Mouse (Mus musculus): ENCODE results near the gene Dlg5. TPM values are rescaled to one million over a fixed set of nuclear protein-coding genes. Genes with fewer than 3 reads are reported as not detected.

Dlg5 gene
- polyA plus RNA-seq (2012; rRNA removed) = 70.6 and 89.3 TPM in 2 replicates

DNA sequence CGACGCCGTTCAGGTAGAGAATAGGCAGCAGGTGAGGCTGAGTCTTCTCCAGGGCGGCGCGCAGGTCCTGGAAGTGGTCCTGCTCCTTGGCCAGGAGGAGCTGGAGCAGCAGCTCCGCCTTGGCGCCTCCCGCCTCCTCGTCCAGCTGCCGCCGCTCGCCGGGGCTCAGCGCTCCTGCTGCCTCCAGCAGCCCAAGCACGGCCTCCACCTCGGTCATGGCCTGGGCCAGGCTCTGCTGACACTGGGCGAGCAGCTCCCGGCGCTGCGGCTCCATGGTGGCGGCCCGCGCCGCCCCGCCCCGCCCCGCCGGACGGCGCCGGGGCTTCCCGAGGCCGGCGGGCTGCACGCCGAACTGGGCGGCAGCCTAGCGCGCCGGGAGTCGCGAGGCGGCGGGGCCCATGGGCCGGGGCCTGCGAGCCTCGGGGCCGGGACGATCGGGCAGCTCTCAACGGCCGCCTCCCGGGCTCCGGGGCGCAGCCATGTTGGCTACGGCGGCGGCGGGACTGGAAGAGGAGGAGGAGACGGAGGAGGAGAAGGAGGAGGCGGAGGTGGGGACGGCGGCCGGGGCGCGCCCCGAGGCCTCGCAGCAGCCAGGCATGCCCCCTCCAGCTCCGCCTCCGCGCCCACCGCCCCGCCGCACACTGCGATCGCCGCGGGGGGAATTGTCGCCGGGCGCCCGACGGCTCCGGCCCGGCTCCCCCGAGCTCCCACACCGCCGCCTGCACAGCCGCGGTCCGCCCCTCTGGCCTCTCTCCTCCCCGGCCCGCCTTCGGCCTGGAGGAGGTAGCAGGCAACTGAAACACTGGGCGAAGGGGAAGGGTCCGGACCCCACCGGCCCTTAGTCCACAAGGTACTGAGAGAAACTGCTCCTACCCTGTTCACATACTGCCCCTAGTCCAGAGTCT lies at the start of gene Dlg5:
Gene Dlg5, minus strand, starts transcription at position 744 of the 905 bp plus-strand sequence.
- DNase-seq (ENCODE audit: low read depth) = peak; percentile 73
- TF ChIP-seq CTCF (IDR thresholded peaks at IDR 0.05; ENCODE audit: borderline replicate concordance, extremely low read depth, insufficient read depth, insufficient read length) (no peak), POLR2A (IDR thresholded peaks at IDR 0.05; ENCODE audit: borderline replicate concordance, extremely low read depth, insufficient read depth, insufficient read length, poor library complexity, severe bottlenecking) (peak; percentile 40; the same call in 1 of the 2 replicates)

DNA sequence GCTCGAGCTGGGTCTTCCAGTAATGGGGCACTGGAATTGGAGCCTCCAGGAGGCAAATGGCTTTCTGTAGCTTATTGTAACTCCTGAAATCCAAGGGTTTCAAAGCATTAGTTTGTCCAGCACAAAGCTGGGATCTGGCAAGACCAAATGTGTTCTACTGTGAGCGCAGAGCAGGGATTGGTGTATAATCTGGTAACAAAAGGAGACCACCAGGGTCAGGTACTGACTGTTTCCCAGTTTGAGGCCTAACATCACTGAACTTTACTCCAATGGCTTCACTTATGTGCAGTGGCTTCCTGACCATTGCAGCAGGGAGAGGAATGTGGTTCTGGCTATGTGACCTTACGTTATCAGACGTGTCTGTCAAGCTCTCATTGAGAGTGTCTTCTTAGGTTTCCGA lies 47.9 kb upstream of the Dlg5 start:
- TF ChIP-seq CTCF (IDR thresholded peaks at IDR 0.05; ENCODE audit: borderline replicate concordance, extremely low read depth, insufficient read depth, insufficient read length) (no peak), POLR2A (IDR thresholded peaks at IDR 0.05; ENCODE audit: borderline replicate concordance, extremely low read depth, insufficient read depth, insufficient read length, poor library complexity, severe bottlenecking) (no peak)

DNA sequence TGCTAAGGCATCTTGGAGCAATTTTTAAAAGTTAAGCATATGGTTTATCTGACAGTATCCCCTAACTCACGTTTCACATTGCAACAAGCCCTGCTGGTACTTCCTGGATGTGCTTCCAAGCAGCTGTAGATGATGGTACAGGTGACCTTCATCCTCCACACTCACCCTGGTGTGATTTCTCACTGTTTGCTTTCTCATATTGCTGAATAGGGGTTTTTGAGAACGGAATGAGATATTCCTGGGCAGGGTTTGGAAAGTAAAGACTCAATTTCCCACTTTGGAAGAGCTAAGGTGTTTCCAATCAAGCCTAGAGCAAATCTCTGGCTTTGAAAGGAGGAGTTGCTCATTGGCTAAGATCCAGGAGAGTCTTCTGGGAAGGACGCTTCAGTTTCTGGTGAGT lies 47.2 kb upstream of the Dlg5 start, which contains the start of gene E330034G19Rik:
Gene E330034G19Rik, plus strand, starts transcription at position 301 of the 400 bp plus-strand sequence.
- TF ChIP-seq CTCF (IDR thresholded peaks at IDR 0.05; ENCODE audit: borderline replicate concordance, extremely low read depth, insufficient read depth, insufficient read length) (no peak), POLR2A (IDR thresholded peaks at IDR 0.05; ENCODE audit: borderline replicate concordance, extremely low read depth, insufficient read depth, insufficient read length, poor library complexity, severe bottlenecking) (no peak)
- no peak for DNase-seq (ENCODE audit: low read depth)

More for the DNA sequence above, 47.9 kb upstream of the Dlg5 start:
- no peak for DNase-seq (ENCODE audit: low read depth)

DNA sequence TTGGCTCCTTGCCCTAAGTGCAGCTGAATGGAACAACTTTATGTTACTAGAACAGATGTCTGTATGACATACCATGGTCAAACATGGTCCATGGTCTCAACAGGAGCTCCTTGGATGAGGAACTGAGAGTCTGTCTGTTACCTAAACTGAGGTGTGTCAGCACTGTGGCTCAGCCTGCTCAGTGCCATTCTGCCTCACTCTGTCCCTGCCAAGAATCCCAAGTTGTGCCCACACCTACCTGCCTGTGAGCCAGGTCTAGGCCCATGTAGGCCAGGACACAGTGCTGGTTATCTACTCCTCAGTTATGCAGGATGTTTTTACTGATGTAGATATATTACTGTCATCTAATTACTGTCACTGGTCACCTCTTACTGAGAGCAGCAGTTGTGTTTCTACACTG lies 45.0 kb upstream of the Dlg5 start:
- TF ChIP-seq CTCF (IDR thresholded peaks at IDR 0.05; ENCODE audit: borderline replicate concordance, extremely low read depth, insufficient read depth, insufficient read length) (no peak), POLR2A (IDR thresholded peaks at IDR 0.05; ENCODE audit: borderline replicate concordance, extremely low read depth, insufficient read depth, insufficient read length, poor library complexity, severe bottlenecking) (no peak)
- DNase-seq (ENCODE audit: low read depth) = no peak

DNA sequence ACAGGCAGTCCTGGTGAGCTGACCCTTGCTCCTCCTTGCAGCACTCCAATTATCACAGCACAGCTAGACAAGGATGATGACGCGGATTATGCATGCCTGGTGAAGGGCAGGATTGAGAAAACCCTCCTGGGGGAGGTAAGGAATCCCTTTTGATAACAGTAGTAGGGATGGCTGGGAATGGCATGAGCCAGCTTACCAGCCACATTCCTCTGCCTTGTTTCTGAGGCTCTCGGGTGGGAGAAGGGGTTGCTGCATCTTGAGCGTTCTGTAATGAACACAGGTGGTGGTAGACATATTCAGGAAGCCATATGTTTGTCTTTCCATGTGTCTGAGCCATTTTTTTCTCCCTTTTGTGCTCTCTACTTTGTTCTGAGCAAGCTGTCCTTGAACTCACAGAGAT lies 40.4 kb upstream of the Dlg5 start:
- DNase-seq (ENCODE audit: low read depth) = no peak
- TF ChIP-seq POLR2A (IDR thresholded peaks at IDR 0.05; ENCODE audit: borderline replicate concordance, extremely low read depth, insufficient read depth, insufficient read length, poor library complexity, severe bottlenecking) (no peak), CTCF (IDR thresholded peaks at IDR 0.05; ENCODE audit: borderline replicate concordance, extremely low read depth, insufficient read depth, insufficient read length) (no peak)

DNA sequence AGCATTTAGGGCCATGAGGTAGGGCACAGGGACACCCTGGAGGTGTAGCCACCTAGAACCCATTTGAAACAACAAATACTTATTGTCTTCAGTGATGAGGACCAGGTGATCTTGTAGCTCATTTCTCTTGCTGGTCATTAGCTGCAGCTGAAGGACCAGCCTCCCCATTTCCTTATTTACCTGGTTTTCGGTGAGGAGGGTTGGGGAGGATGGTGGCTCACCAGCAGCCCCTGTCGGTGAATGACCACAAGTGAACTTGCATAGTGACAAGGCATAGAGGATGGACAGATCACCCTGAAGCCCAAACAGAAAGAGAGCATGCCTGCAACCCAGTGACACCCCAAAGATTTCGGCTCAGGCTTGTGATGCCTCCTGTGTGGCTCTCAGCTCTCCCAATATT lies 36.6 kb upstream of the Dlg5 start:
- no peak for DNase-seq (ENCODE audit: low read depth)
- TF ChIP-seq CTCF (IDR thresholded peaks at IDR 0.05; ENCODE audit: borderline replicate concordance, extremely low read depth, insufficient read depth, insufficient read length) = no peak
- TF ChIP-seq POLR2A (IDR thresholded peaks at IDR 0.05; ENCODE audit: borderline replicate concordance, extremely low read depth, insufficient read depth, insufficient read length, poor library complexity, severe bottlenecking) = no peak

DNA sequence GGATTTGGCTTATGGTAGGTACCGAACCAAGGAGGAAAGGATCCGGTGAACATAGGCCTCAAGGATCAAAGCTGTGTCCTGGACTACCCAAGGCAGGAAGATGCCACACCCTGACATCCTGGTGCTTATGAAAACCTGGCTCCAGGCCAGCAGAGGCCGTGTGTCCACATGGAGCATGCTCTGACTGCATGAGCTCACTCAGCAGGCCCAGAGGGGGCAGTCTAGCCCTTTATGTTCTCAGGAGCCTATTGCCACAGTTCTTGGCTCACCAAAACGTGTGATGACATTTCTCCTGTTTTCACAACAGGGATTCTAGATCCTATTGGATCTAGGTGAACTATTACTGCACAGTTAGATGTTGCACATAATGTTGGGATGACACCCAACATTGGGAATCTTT lies 35.6 kb upstream of the Dlg5 start:
- DNase-seq (ENCODE audit: low read depth) = no peak
- no peak for TF ChIP-seq CTCF (IDR thresholded peaks at IDR 0.05; ENCODE audit: borderline replicate concordance, extremely low read depth, insufficient read depth, insufficient read length)
- no peak for TF ChIP-seq POLR2A (IDR thresholded peaks at IDR 0.05; ENCODE audit: borderline replicate concordance, extremely low read depth, insufficient read depth, insufficient read length, poor library complexity, severe bottlenecking)

DNA sequence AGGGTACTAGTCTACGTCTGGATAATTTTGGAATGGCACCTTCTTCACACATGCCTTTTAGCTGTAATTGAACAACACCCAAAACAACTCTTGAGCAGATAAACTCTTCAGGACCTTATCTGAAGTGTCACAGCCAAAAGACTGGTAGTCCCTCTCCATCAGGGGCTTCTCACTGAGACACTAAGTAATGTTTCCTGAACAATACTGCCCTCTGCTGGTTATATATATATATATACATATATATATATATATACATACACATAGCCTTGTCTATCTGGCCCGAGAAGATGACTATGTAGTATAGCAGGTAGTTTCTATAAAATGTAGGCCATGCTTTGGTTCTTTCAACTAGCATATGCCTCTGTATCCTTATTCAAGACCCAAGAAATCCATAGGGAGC lies 29.8 kb upstream of the Dlg5 start:
- peak; percentile 61 for DNase-seq (ENCODE audit: low read depth)
- TF ChIP-seq POLR2A (IDR thresholded peaks at IDR 0.05; ENCODE audit: borderline replicate concordance, extremely low read depth, insufficient read depth, insufficient read length, poor library complexity, severe bottlenecking) = no peak
- peak; percentile 18; the same call in 1 of the 2 replicates for TF ChIP-seq CTCF (IDR thresholded peaks at IDR 0.05; ENCODE audit: borderline replicate concordance, extremely low read depth, insufficient read depth, insufficient read length)

DNA sequence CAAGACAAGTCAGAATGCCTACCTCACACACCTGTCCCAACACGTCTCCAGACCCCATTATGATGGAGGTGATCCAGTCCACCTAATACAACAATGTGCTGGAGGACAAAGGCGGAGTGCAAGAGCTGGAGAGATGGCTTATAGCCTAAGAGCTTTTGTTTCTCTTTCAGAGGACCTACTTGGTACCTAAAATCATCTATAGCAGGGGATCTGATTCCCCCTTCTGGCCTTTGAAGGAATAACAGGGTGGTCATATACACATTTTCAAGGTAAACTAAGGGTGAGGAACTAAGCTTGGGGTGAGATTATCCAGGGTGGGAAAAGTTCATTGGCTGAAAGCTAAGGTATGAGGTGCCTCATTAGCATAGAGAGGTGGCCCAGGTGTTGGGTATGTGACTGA lies 27.9 kb upstream of the Dlg5 start:
- no peak for TF ChIP-seq POLR2A (IDR thresholded peaks at IDR 0.05; ENCODE audit: borderline replicate concordance, extremely low read depth, insufficient read depth, insufficient read length, poor library complexity, severe bottlenecking)
- TF ChIP-seq CTCF (IDR thresholded peaks at IDR 0.05; ENCODE audit: borderline replicate concordance, extremely low read depth, insufficient read depth, insufficient read length) = peak; percentile 35; the same call in 1 of the 2 replicates
- peak; percentile 80 for DNase-seq (ENCODE audit: low read depth)

DNA sequence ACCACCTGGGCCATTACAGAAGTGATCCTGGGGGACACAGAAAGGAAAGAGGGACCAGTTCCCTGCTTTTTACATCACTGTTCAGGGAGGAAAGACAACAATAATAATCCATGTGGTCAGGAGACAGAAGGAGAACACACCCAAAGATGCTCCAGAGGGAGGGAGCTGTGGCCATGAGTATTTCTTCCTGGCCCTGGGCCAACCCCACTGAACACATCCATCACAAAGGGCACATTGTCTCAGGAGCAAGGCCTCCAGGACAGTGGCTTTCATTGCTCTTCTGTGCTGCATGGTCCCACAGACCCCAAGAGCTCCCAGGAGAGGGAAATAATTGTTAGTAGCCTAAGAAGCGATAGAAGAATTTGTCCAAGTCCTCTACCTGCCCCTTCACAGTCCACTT lies 23.9 kb upstream of the Dlg5 start:
- no peak for TF ChIP-seq POLR2A (IDR thresholded peaks at IDR 0.05; ENCODE audit: borderline replicate concordance, extremely low read depth, insufficient read depth, insufficient read length, poor library complexity, severe bottlenecking)
- TF ChIP-seq CTCF (IDR thresholded peaks at IDR 0.05; ENCODE audit: borderline replicate concordance, extremely low read depth, insufficient read depth, insufficient read length) = no peak
- DNase-seq (ENCODE audit: low read depth) = no peak

DNA sequence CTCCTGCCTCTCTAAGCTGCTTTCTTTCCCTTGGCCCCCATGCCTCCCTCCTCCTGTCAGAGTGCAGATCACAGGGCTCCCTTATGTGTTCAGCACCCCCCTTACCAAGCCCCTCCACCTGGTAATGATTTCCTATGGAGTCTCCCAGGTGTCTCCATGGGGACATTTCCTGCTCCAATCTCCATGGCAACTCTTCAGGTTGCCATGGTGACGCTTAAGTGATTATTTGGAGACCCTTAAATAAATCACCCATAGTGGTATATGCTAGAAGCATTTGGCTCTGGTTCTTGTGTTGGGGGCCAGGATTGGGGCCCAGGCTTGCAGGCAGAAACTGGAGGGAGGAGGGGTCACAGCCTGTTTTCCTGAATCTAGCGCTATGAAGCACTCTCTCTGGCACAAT lies 17.2 kb upstream of the Dlg5 start:
- TF ChIP-seq CTCF (IDR thresholded peaks at IDR 0.05; ENCODE audit: borderline replicate concordance, extremely low read depth, insufficient read depth, insufficient read length) (no peak), POLR2A (IDR thresholded peaks at IDR 0.05; ENCODE audit: borderline replicate concordance, extremely low read depth, insufficient read depth, insufficient read length, poor library complexity, severe bottlenecking) (no peak)
- peak; percentile 93 for DNase-seq (ENCODE audit: low read depth)

DNA sequence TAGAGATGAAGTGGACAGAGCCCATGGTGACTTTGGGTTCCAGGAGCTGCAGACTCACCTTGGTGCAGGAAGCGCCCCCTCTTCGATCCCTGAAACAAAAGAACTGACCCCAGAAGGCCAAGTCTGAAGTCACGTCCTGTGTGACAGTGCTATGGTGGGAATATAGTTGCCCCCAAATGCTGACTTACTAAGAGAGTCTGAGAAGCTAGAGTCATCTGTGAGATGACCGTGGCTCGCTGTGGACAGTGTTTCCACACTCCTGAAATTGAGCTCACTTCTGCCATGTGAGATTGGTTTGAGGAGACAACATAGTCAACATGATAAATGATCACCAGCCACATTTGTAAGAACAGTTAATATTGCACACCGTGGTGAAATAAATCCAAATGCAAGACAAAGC lies 16.7 kb upstream of the Dlg5 start:
- DNase-seq (ENCODE audit: low read depth) = no peak
- no peak for TF ChIP-seq CTCF (IDR thresholded peaks at IDR 0.05; ENCODE audit: borderline replicate concordance, extremely low read depth, insufficient read depth, insufficient read length)
- TF ChIP-seq POLR2A (IDR thresholded peaks at IDR 0.05; ENCODE audit: borderline replicate concordance, extremely low read depth, insufficient read depth, insufficient read length, poor library complexity, severe bottlenecking) = no peak

Measured in brain, embryonic 14.5 days (tissue).